Mouse (Mus musculus) spleen, embryonic (tissue): ENCODE data around the gene Myo10.

ENCODE experiments used
- CTCF ChIA-PET: fragments of 350-600 bp; sonication (Branson Sonifier 250); formaldehyde crosslinking; loops from one replicate; lab custom pipeline; 2022; lab: Charles Lee

Myo10 gene

GRCm38 (mm10) chr15:25830426-25830825 is 208.1 kb downstream of the Myo10 start:
- CTCF ChIA-PET = interaction anchor here (0.6 kb wide), 1 partner anchor 14 kb away, joined by 3 read pairs; no protein-coding TSS in a partner anchor

GRCm38 (mm10) chr15:25834282-25834681 is 212.0 kb downstream of the Myo10 start:
- CTCF ChIA-PET = interaction anchor here (1.1 kb wide), 1 partner anchor 8 kb away, joined by 3 read pairs; no protein-coding TSS in a partner anchor

- CTCF ChIA-PET = no interaction called here
Observed at GRCm38 (mm10) chr15:25834920-25835674, 212.8 kb downstream of the Myo10 start.

- CTCF ChIA-PET = interaction anchor here (0.9 kb wide), 1 partner anchor 8 kb away, joined by 3 read pairs; no protein-coding TSS in a partner anchor
Observed at GRCm38 (mm10) chr15:25842462-25843085, 220.2 kb downstream of the Myo10 start.

- CTCF ChIA-PET = interaction anchor here (0.6 kb wide), 2 partner anchors 12 to 49 kb away, joined by 3 read pairs; no protein-coding TSS in a partner anchor
Observed at GRCm38 (mm10) chr15:25843086-25843991, 221.0 kb downstream of the Myo10 start, which contains the start of gene Retreg1. Gene Retreg1, plus strand, starts transcription at chr15:25843180.

- CTCF ChIA-PET = interaction anchor here (0.6 kb wide), 2 partner anchors 11 to 48 kb away, joined by 3 read pairs; no protein-coding TSS in a partner anchor
Observed at GRCm38 (mm10) chr15:25844013-25844570, 221.8 kb downstream of the Myo10 start.

GRCm38 (mm10) chr15:25844771-25845170 is 222.4 kb downstream of the Myo10 start:
- CTCF ChIA-PET = interaction anchor here (0.6 to 1.0 kb wide), 2 partner anchors 14 to 16 kb away, joined by 3 to 4 read pairs; no protein-coding TSS in a partner anchor

GRCm38 (mm10) chr15:25847576-25848168 is 225.3 kb downstream of the Myo10 start:
- CTCF ChIA-PET = interaction anchor here (0.6 to 1.1 kb wide), 2 partner anchors 54 to 129 kb away, joined by 4 to 8 read pairs; no protein-coding TSS in a partner anchor

- CTCF ChIA-PET = no interaction called here
Observed at GRCm38 (mm10) chr15:25850552-25850951, 228.2 kb downstream of the Myo10 start.

GRCm38 (mm10) chr15:25854270-25854904 is 232.1 kb downstream of the Myo10 start:
- CTCF ChIA-PET = interaction anchor here (0.6 to 0.7 kb wide), 3 partner anchors 38 to 75 kb away, joined by 3 to 9 read pairs (median 6); no protein-coding TSS in a partner anchor

GRCm38 (mm10) chr15:25858611-25859058 is 236.3 kb downstream of the Myo10 start:
- CTCF ChIA-PET = interaction anchor here (0.6 kb wide), 2 partner anchors 75 to 752 kb away, joined by 3 read pairs; no protein-coding TSS in a partner anchor

- CTCF ChIA-PET = no interaction called here
Observed at GRCm38 (mm10) chr15:25859469-25859868, 237.1 kb downstream of the Myo10 start.

- CTCF ChIA-PET = no interaction called here
Observed at GRCm38 (mm10) chr15:25861900-25862299, 239.6 kb downstream of the Myo10 start.
